Mouse (Mus musculus) neutrophil, adult 5-6 weeks (primary cell): ENCODE measurements around the gene Ep400. TPM values are rescaled to one million over a fixed set of nuclear protein-coding genes. Genes with fewer than 3 reads are reported as not detected.

Source experiments
- ATAC-seq: fragments of 151-379, 151-347 bp; 2 replicates; pipeline ENCODE4 v1.8.0; 2017; ENCODE audit warnings: mild to moderate bottlenecking, moderate TSS enrichment; ENCODE audit not compliant: insufficient number of reproducible peaks, poor library complexity, low FRiP score, severe bottlenecking; ENCODE audit errors: extremely low read depth
- total RNA-seq: library from RNA; stranded (forward); fragments of 200-1000 nt; gene quantifications from 2 replicates; pipeline ENCODE4 v1.2.3, GENCODE M21; 2017

The Ep400 gene
- total RNA-seq, 1 experiment from 2014 or later: 95.2 TPM

DNA sequence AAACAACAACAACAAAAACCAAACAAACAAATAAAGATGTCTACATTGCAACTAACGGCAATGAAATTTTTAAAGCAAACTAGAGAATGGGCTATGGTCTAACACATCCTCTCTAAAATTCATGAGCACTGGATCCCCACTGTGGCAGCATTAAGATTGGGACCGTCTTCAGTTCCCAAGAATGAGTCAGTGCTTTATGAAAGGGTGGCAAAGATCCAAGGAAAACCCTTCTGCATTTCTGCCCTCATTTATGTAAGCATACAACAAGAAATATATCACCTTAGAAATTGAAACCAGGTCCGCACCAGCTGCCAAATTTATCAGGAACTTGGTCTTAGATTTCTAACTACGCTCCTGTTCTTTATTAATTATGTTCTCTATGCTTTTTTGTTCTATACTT is 61.3 kb downstream of the Ep400 start:
- no peak for ATAC-seq

DNA sequence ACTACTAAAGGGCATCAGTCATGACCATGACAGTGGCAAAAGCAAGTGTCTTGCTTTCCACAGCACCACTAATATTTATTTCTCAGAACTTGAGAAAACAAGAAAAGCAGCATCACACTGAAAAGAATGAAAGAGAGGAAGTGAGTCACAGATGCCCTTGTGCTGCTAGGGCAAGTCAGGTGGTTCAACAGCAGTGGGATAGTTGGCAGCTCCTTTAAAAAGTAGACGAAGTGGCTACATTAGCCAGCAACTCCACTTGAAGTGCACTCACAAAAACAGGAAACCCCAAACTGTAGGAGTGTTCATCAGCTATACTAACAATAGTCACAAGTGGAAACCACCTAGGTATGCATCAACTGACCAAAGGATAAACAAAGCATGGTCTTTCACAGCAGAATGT is 66.5 kb downstream of the Ep400 start:
- ATAC-seq: no peak

DNA sequence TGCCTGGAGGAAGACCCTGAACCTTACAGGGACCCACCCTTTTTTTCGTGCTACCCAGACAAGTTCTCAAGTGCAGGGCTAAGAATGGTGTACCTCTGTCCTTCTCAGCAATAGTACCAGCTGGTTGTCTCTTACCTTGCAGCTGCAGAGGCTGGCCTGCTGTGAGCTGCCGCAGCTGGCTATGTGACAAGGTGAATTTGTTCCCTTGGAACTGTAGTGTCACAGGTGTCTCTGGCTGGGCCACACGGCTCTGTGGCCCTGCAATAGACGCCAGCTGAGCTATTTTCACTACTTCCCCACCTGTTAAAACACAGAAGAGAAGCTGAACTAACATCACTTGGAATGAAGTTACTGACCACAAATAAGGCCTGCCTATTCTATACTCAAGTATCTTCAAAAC is 71.9 kb downstream of the Ep400 start:
- ATAC-seq: no peak

DNA sequence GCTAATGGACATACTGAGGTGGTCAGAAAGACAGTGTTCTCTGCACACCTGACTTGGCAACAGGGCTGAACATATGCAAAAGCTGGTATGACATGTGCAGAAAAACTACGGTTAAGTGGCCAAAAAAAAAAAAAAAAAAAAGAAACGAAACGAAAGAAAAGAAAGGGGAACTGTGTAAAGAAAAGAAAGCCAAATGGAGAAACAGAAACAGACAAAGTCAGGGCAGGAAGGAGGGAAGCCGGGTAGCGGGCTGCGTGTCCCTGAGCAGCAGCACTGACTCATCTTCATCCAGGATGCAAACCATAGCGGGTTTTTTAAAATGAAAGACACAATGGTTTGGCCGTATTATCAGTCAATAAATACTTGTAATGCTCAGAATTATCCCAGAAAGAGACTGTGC is 88.5 kb downstream of the Ep400 start:
- no peak for ATAC-seq

DNA sequence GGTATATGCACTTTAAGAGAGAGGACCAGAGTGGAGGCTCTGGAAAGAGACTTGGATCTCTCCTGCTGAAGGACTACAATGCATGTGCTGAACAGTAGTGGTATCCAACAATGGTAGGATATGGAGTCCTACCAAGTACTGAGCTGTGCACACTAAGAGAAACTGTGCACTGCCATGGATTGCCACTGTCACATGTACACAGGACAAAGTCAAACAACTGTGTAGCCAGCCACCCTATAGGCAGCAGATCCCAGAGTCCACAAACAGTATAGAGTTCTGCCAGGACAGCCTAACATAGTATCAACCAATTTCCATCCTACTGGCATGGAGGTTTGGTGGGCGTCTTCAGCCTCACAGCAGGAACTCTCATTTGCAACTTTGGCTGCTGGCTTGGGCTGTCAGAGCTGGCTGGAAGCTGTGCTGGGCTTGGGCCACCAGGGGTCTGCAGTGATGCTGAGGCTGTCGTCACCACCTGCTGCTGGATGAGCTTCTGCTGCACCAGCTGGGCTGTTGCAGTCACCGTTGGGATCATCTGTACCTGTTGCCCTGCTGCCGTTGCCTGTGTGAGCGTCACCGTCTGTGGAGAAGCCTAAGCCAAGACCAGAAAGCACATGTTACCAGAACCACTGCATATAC is 104.9 kb downstream of the Ep400 start:
- ATAC-seq: 0 out of 2 replicates have a peak, but pooled peaks have one; percentile 9

DNA sequence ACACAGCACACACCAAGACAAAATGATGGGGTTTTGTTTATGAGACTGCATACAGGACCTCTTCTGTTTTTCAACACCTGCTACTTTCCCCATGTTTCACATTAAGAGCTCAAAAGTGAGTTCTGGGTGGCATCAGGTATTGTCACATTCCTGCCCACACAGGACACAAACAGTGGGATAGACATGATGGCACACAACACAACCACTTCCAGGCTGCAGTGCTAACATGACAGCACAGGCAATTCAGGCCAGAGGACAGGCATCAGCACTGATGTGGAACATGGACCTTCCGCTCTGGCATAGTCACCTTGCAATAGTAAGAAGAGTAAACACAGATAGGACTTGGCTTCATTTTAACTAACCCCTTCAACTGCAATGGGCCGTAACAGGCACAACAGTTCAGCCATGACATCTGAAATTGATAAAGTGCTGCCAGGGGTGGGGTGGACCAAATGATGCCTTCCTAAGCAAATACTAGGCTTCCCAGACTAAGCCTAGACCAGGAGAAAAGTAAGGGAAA is 105.7 kb downstream of the Ep400 start:
- ATAC-seq: no peak

DNA sequence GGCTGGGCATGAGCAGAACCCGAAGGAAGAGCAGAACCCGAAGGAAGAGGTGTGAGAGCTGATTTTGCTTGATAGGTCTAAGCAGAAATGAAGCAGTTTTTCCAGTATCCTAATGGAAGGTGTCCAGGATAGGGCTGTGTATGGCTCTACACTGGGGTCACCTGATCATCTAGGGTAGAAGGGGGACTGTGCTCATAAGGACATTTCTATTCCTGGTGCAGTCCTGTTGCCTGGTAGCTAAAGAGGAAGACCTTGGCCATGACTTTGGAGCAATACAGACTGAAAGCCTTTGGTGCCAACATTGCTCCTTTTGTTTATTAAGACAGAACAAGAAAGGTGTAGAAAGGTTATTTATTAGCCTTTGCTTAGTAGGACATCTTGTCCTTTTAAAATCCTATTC is 106.5 kb downstream of the Ep400 start:
- ATAC-seq: no peak

DNA sequence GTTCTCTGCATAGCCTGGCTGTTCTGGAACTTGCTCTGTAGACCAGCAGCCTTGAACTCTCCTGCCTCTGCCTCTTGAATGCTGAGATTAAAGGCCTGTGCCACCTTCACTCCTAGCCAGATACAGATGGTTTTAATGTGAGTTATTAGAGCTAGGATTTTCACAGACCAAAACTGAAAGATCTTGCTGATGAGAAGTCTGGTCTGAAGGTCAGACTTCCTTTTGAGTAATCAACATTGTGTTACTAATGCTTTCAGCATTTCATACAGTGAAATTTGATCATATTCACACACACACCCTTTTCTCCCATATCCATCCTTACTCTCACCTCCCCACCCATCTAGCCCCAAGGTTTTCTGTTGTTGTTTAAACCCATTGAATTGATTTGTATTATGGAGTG is 110.8 kb downstream of the Ep400 start:
- no peak for ATAC-seq

DNA sequence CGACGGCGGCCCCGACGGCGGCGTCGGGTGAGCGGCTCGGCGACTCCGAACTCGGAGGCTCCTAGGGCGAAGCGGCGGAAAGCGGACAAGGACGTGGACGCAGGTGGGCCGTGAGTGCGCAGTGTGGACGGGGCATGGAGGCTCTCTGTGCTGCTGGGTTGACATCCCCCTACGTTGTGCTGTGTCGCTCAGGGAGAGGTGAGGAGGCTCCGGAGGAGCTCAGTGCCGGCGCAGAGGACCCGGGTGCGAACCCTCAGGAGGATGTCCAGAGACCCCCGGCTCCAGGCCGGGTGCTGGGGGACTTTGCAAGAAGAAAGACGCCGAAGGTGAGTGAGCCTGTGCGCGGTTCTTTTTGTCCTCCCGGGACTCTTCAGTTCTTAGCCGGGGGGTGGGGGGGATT is 116.8 kb downstream of the Ep400 start:
- ATAC-seq: no peak

DNA sequence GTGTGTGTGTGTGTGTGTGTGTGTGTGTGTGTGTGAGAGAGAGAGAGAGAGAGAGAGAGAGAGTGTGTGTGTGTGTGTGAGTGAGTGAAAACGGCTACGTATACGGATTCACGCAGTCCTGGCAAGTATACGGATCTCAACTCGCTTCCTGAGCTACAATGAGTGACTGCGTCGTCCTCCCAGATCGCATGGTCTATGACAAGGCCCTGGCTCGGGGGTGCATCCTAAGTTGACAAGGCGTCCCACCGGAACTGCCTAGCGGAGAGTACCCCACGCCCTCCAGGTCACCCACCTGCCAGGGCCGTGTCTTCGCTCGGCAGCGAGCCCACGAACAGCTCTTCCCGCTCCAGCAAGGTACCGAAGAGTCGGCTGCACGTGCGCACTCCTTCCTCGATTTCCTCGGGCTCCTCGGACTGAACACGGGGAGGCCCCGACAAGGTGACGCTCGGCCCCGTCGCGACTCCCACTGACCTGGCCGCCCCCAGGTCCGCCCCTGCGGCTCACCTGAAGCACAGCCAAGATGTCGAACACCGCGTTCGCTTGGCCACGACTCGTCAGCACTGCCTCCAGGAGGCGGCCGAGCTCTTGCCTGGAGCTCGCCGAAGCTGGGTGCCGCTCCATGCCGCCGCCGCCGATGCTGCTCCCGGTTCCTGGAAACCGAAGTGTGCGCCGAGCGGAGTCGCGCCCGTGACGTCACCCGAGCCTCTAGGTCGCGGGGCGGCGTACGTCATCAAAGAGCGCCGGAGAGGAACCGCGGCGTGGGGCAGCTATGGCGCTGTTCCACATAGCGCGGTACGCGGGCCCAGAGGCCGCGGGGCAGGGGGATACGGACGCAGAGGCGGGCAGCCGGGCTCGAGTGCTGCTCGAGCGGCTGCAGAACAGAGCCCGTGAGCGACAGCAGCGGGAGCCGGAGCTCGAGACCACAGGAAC is 117.5 kb downstream of the Ep400 start, which contains the start of the genes Noc4l and Ddx51:
TSS of gene Noc4l (minus strand) at position 699 of the 930 bp plus-strand sequence.
TSS of gene Ddx51 (plus strand) at position 733 of the 930 bp plus-strand sequence.
- peak; percentile 79 for ATAC-seq

DNA sequence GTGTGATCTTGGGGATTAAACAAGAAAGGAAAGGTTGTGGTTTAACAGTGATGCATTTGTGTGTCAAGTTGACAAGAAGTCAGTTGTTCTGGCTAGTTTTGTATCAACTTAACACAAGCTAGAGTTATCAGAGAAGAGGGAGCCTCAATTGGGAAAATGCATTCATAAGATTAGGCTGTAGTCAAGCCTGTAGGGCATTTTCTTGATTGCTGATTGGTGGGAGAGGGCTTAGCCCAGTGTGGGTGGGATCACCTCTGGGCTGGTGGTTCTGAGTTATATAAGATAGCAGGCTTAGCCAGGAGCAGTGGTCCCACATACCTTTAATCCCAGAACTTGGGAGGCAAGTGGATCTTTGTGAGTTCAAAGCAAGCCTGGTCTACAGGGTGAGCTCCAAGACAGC is 124.1 kb downstream of the Ep400 start:
- ATAC-seq: no peak

DNA sequence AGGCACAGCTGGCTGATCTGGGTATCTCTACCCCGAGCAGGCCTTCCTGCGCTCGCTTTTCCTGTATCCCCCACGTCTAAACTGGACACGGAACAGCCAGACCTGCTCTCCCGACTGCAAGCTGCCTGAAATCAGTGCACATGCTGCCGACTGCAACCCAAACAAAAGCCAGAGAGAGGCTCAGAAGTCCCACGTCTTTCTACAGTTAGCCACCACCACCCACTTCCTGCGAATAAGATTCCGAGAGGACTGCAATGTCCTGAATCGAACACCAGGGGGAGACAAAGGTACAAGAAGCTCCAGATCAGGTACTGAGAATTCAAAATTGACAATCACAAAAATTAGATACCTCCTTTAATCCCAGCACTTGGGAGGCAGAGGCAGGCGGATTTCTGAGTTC is 131.1 kb downstream of the Ep400 start:
- ATAC-seq: peak; percentile 92

DNA sequence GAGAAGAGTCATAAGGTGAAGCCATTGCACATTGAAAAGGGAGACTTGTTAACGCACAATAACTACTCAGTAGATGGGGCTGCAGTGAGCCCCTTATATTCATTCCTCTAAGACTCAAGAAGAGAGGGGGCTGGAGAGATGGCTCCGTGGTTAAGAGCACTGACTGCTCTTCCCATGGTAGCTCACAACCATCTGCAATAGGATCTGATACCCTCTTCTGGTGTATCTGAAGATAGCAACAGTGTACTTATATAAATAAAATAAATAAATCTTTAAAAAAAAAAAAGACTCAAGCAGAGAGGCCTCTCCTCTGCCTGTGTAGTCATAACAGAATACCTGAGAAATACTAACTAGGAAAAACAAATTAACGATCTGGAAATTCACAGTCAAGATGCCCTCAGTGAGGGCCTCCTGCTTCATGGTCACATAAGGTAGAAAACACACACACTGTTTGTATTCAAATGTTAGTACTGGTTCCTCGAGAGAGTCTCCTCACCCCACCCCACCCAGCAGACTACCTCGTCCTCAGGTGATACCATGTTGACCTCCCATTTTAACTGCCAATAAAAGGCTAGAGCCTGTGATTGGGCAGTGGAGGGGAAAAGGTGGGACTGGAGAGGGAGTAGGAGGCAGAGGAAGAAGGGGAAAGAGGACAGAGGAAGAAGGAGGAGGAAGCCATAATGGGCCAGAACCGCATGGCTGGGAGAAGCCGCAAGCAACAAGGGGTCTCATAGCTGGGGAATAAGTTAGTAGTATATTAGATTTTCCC is 132.0 kb downstream of the Ep400 start:
- no peak for ATAC-seq

DNA sequence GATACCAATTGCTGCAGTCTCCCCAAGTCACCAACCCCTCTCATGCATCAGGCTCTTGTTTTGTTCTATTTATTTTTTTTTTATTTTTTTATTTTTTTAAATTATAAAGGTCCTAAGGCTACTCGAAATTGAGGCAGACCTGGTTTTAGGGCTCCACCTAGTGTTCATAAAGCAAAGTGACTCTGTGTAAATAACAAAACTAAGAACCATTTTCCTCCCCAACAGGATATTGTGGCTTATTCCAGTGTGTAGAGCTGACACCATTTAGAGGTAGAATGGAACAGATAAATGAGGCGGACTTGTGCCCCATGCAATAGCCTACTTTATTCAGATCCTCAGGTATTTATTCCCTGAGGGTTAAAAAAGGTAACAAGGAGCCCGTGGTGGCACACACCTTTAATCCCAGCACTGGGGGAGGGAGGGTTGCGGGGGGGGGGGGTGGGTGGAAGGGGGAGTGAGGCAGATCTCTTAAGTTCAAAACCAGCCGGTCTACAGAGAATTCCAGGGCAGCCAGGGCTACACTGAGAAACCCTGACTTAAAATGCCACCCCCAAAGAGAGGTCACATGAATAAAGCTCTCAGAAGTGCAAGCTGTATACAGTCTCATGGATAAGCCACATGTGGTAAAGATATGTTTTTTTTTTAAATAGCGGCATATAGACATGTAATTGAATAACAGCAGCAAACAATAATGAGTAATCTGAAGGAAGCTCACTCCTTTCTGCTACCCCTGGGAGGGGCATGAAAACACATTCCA is 134.4 kb downstream of the Ep400 start:
- ATAC-seq: no peak

DNA sequence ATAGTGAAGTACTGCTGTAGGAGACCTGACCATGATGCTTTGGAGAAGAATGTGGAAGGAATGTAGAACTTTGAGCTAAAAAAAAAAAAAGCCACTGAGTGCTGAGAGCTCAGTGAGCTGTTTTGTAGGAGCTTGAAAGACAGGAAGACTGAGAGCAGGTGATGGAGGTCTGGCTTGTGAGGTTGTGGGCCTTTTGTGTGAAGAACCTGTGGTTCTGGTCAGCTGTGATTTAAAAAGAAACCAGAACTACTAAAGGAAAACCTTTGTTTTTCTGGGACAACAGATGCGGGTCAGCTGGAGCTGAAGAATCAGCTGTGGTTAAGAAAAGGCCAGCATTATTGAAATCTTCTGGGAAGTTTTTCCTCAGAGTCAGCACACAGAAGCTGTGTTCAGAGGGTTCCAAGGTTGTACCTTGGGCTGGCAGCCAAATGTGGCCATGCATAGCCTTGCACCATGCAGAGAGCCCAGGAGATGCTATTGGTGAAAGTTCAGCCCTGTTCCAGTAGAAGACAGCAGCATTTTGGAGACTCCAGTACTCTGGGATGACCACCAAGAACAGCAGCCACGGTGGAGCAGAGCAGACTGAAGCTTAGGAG is 140.9 kb downstream of the Ep400 start:
- ATAC-seq: no peak

DNA sequence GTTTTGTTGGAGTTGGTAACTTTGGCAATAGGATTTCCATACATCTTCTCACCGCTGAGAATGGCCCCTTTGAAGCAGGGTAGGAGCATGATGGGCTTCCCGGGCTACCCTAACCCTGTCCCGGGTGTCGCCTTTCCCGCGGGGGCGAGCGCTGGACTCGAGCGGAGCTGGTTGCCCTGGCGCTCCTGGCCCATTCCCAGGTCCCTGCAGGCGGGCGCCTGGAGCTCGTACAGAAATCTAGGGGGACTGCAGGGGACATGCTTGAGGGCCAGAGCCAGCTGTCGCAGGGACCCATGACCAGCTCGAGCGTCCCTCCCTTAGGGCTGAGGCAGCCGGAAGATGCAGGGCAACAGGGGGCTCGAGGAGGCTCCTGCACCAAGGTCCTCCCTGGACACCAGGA is 142.4 kb downstream of the Ep400 start:
- no peak for ATAC-seq

DNA sequence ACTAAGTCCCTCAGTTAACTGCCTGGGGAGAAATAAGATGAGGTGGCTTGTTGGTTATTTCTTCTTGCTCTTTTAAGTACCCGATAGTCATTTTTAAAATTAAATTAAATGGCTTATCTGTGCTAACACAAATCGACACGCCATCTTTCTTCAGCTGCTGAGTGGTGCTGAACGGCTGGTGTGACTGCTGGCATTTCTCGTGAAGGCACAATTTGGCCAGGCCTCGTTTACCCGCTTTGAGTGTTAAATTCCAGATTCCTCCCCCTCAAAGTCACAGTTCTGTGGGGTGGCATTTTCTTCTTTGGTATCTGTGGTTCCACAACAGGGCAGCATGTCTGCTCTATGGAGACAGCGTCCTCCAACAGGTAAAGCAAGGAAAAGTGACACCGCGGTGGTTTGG is 143.2 kb downstream of the Ep400 start:
- ATAC-seq: no peak

DNA sequence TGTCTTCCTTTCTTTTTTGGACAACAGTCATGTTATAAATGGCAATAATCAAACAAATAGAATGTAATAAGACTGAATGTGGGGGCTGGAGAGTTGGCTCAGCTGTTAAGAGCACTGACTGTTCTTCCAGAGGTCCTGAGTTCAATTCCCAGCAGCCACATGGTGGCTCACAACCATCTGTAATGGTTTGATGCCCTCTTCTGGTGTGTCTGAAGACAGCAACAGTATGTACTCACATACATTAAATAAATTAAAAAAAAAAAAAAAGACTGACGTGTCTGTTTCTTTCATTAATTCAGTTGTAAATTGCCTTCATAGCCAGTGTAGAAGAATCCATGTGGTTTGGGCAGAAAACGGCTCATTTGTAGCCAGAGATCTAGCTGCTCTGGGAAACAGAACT is 146.2 kb downstream of the Ep400 start:
- ATAC-seq: no peak
